Mouse (Mus musculus) spleen, postnatal 14 days (tissue): ENCODE measurements around the gene Tfip11.

Experiments used
- DNase-seq, 2 experiments: peaks; one replicate each; pipeline ENCODE4 v3.0.0; 2021 to 2022; ENCODE audit warnings: low spot score in 2 of 2

The Tfip11 gene

DNA sequence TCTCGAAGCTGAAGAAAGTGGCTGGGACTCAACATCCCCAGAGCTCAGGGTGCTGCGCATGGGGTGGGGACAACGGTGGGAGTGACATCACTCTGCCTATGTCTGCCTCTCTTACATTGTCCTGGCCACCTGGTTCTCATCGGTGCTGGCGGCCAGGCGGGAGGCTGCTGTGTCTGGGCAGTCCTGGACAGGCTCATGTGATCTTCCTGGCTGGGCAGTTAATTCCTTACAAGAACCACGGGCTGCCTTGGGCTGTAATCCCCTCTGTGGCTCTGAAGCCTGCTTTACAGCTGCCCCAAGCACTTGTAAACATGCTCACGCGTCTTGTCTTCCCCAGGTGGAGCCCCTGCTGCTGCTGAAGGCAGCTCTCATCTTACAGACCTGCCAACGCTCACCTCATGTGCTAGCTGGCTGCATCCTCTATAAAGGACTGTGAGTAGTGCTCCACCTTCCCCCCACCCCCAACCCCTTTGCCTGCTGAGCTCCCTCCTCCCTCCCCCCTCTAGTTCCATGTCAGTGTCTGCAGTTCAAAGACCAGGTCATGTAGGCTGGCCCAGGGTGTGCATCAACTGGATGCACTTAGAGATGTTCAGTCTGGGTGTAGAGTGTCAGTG, 38.1 kb downstream of the Tfip11 start:
- no peak for DNase-seq

DNA sequence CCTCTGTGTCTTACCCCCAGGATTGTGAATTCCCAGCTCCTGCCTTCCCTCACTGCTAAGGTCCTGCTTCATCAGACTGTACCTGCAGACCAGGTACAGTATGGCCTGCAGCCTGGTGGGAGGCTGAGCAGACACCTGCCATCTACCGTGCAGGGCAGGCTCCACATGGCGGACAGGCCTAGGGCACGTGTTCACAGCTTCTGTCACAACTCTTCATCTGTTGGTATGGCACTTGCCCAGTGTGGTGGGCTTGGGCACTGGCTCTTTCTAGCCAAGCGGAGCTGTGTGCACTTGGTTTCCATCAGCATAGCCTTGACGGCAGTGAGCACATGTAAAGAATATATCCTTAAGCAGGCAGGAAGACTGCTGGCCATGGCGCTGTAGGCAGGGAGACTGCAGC, 40.7 kb downstream of the Tfip11 start:
- no peak for DNase-seq

- no peak for DNase-seq
Measured at GRCm38 (mm10) chr5:112367338-112367737, 41.2 kb downstream of the Tfip11 start.

DNA sequence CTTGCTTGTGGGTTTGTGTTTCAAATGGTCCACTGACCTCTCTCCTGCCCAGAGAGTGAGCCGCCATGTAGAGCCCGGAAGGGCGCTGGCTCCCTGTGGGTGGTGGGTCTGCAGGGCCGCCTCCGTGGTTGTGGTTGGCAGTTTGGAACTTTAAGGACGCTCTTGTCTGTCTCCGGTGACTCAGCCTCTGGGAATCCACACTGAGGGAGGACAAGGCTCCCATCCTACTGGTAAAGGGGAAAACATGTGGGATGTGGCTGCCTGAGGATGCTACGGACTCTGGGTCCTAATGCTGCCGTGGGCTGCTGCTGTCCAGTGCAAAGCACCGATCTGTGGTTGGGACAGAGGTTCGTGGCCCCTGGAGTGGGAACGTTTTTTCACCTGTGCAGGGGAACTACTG, 41.8 kb downstream of the Tfip11 start:
- DNase-seq = no peak

DNA sequence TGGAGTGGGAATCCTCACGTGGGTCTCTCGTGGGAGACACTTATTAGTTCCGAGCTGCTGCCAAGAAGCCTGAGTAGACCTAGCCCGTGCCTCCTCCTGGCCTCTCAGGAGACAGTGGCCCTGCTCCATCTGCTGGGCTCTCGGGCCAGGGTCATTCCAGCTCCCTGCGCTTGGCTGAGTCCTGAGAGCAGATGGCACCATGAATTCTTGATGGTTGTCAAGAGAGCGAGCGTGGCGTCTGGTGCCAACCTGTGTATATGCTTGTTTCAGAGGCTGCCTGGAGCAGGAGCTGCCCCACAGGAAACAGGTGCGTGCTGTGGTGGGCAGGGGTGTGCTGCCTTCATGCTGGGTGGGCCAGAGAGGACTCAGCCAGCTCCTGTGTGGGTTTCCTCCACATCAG, 42.5 kb downstream of the Tfip11 start:
- DNase-seq = no peak

DNA sequence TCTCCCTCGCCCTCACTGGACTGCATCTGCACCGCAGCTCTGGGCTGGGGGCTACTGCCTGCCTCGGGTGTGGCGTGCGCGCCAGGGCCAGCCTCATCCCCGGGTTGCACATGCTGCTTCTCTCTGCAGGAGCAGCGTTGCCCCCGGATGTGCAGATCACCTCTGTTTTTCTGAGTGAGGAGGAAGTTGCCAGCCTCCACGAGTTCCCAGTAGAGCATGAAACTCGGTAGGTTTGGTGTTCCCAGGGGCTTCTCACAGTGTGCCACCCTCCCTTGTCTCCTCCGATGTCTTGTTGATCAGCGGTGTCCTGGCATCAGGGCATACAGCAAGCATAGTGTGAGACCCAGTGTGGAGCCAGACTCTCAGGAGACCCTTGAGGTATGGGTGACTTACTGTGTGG, 43.2 kb downstream of the Tfip11 start:
- no peak for DNase-seq

DNA sequence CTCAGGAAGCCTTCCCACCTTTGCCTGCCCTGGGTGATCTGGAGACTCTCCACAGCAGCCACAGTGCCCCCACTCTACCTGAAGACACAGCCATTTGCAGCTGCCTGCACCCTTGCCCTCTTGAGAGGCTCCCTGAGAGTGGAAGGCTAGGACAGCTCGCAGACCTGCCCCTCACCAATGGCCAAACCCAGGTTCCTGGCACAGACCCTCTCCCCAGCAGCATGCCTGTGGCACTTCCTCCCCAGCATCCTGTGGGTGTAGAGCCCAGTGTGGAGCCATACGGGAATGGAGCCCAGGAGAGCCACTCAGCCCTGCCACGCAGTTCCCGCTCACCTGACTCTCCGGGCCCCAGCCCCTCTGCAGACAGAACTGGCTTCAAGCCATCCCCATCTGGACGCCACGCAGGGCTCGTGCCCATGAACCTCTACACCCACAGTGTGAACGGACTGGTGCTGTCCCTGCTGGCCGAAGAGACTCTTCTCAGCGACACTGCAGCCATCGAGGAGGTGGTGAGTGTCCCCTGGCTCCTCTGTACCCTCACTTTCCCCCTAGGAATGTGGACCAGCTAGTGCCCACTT, 44.2 kb downstream of the Tfip11 start:
- no peak for DNase-seq

- no peak for DNase-seq
Measured at GRCm38 (mm10) chr5:112371933-112372332, 45.8 kb downstream of the Tfip11 start.

DNA sequence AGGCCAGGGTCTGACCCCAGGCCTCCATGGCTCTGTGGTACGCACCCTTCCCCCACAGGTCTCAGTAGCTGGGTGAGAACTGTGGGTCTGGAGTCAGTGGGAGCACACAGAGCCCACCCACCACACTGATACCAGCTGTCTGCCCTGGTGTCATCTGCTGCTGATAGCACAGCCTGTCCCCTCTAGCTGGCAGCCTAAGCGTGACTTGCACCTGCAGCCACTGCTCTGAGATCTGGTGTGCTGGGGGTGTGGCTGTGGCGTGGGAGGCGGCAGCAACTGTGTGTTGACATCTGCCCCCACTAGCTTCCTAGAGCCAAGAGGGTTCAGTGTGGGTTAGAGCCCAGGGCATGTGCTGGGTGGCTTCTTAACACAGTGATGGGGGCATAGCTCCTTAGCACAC, 50.0 kb downstream of the Tfip11 start:
- no peak for DNase-seq

DNA sequence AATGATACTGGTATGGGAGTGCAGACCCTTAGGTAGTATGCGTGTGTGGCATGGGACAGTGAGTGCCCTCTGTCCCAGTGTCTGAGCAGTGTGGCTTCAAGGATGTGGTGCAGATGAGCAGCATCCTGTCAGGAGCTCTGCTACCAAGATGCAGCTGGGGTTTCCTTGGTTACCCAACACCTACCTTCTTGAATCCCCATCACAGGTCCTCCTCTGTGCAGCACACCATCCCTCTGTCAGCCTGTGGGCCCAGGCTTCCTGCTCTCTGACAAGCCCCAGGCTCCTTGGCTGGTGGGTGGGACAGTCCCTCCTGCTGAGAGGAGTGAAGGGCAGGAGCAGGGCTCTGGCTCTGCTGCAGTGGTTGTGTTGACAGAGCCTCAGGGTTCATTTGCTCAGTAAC, 51.2 kb downstream of the Tfip11 start:
- no peak for DNase-seq

DNA sequence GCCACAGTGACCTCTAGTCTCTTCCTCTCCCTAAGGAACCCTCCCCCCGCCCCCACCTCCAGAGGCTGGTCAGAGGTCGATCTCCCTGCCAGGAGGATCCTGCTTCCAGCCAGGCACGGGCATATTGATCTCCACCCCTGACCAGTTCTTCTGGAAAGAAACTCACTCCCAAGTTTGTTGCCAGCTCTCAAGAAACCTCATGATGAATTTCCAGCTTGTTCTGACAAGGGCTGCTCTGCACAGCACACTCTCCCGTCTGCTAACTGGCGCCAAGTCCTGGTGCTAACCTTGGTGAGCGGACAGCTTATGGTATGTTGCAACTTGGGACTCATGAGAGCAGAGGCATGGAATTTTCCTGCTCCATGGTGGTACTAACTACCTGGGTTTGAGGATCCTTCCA, 52.6 kb downstream of the Tfip11 start:
- no peak for DNase-seq

DNA sequence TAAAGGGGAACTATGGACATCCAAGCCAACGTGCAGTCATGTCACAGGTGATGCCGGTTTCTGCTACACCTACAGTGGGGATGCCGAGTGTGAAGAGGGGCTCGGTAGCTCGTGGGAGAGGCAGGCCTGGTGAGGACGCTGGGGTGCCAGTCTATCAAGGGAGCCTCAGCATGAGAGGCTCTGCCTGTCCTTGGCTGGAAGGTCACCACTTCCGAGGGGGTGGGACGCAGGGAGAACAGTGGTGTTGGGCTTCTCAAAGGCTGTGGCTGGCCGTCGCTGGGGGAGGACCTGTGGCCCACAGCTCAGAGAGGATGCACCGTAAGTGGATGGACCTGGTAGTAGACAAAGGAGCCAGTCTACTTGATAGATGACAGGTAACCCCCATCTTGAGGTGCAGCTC, 55.0 kb downstream of the Tfip11 start:
- no peak for DNase-seq

- no peak for DNase-seq
Measured at GRCm38 (mm10) chr5:112382042-112382441, 55.9 kb downstream of the Tfip11 start.

GRCm38 (mm10) chr5:112382641-112383330, 56.6 kb downstream of the Tfip11 start:
- DNase-seq = no peak

- no peak for DNase-seq
Measured at GRCm38 (mm10) chr5:112384805-112385472, 58.8 kb downstream of the Tfip11 start.

- no peak for DNase-seq
Measured at GRCm38 (mm10) chr5:112385973-112386372, 59.8 kb downstream of the Tfip11 start.
